Mouse (Mus musculus) splenic B cell, adult 2 months (primary cell): ENCODE measurements around the gene Ankrd11.

Experiments used
- DNase-seq: peaks from one replicate; pipeline ENCODE4 v3.0.0-alpha.2; 2011; ENCODE audit warnings: low read depth, low spot score
- H3K27me3 ChIP-seq: 2 replicates; pipeline ENCODE4 v1.6.1; 2012; ENCODE audit warnings: mild to moderate bottlenecking, low read length, moderate library complexity, mixed read lengths; ENCODE audit not compliant: control insufficient read depth, poor library complexity, insufficient read depth, severe bottlenecking
- H3K36me3 ChIP-seq: 2 replicates; pipeline ENCODE4 v1.6.1; 2012; ENCODE audit warnings: mild to moderate bottlenecking, low read length, moderate library complexity, mixed read lengths; ENCODE audit not compliant: control insufficient read depth, poor library complexity, insufficient read depth, severe bottlenecking

Ankrd11 gene

DNA sequence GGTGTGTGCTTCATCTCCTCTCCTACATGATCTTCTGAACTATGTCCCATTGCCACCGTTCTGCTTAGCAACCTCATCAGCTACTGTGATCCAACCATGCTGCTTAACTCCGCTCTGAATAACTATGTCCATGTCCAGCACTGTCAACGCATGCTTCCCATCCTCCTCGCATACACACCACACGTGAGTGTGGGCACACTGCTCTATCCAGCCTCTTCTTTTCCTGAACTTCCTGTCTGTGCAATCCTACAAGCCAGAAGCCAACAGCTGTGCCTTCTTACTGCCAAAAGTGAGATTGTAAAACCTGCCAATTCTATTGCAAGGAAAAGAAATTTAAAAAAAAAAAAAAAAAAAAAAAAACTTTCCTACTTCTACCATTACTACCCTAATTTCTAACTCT is 60.4 kb downstream of the Ankrd11 start:
- DNase-seq, result no peak

DNA sequence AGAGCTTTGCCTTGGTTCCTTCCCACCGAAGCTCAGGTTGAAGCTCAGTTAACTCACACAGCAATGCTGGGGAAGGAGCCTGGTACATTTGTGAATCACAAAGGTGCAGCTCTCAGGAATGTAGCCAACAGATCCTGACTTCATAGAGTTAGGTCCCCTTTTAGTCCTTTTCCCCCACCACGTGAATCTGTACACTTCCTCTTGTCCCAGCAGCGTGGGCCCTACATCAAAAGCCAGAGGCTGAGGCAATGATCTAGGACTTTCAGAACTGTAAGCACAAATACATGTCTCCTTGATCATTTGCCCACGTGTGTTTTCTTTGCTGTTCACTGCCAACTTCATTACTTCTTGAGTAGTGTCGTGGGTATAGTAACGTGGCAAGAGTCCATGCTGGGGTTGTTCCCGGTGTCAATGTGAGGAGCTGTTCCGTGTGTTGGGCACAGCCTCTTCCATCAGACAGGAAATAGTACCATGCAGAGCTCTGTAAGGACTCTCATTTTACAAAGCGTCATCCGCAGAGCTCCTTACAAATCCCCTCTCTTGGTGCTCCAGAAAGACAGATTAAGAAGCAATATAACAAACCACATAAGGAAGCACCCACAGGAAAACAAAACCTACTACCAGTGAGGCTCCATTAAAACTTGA is 62.1 kb downstream of the Ankrd11 start:
- no peak for DNase-seq
- Histone ChIP-seq H3K36me3 (no peaks in the 10 kb centered on the region), H3K27me3 (no peaks in the 10 kb centered on the region)

More for the DNA sequence above, 60.4 kb downstream of the Ankrd11 start:
- Histone ChIP-seq H3K36me3 (no peaks in the 10 kb centered on the region), H3K27me3 (no peaks in the 10 kb centered on the region)

DNA sequence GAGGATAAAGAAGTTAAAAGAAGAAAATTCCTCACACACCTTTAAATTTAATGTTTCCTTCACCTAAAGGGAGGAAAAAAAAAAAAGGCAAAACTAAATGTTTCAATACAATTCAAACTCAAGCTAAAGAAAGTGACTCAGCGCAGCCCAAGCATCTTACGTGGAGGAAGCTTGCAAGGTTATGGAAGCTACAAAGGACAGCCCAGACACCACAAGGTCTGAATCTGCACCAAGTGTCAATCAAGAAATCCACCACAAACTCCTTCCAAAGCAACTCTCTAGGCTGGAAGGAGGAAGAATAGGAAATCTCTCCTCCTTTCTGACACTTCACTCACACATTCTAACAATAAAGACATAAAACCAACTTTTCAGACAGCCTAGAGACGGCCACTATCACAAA is 62.7 kb downstream of the Ankrd11 start:
- DNase-seq, result no peak
- no peaks in the 10 kb centered on the region for H3K36me3 ChIP-seq
- no peaks in the 10 kb centered on the region for H3K27me3 ChIP-seq

DNA sequence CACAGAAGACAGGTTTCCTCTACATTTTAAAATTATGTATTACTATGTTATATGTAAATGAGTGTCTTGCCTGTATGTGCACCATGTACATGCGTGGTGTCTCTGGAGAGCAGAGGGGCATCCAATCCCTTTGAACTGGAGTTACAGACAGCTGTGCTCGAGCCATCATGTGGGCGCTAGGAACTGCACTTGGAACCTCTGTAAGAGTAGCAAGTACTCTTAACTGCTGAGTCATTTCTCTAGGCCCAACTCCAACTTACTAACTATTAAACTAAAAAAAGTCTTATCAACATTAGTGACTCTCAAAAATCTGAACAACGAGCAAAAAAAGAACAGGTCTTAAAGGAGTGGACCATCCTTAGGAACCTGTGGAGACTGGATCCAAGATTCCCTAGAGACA is 66.0 kb downstream of the Ankrd11 start:
- Histone ChIP-seq H3K36me3 (no peaks in the 10 kb centered on the region), H3K27me3 (no peaks in the 10 kb centered on the region)
- DNase-seq, result no peak

DNA sequence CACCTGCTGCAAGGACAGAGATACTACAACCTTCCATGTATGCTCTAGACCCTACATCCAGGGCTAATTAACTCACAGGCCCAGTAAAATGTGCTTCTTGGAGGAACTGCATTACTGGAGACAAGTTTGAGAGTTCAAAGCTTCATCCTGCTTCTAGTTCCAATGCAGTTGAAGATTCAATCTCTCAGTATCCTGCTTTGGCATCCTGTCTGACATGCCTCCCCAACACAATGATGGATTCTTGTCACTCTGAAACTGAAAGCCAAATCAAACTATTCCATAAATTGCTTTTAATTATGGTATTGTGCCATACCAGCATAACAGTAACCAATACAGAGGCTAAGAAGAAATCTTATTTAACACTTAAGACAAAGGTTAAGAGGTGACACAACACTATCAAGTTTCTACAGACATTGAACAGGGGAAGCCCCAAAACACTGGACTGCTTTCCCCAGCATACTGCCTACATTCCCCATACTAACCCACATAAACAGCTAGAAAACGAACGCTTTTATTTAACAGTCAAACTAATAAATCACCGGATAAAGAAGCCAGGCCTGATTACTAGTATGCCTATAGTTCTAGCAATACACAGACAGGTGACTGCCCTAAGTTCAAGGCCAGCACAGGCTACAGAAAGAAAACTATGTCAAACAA is 72.0 kb downstream of the Ankrd11 start:
- Histone ChIP-seq H3K27me3 (no peaks in the 10 kb centered on the region), H3K36me3 (peaks cover 6% of the 10 kb centered on the region; the same call in 1 of the 2 replicates)
- DNase-seq, result no peak

DNA sequence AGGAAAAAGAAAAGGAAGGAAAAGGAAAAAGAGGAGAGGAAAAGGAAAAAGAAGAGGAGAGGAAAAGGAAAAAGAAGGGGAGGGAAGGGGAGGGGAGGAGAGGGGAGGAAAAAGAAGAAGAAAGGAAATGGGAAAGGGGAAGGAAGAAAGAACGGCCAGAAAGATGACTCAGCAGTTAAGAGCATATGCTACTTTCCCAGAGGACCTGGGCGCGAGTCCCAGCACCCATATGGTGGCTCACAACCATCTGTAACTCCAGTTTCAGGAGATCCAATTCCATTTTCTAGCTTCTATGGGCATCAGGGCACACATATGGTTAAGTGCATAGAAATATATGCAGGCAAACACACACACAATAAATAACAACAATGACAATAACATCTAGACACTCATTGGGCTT is 73.9 kb downstream of the Ankrd11 start:
- peaks cover 6% of the 10 kb centered on the region; the same call in 1 of the 2 replicates for H3K36me3 ChIP-seq
- no peak for DNase-seq
- H3K27me3 ChIP-seq, result no peaks in the 10 kb centered on the region

DNA sequence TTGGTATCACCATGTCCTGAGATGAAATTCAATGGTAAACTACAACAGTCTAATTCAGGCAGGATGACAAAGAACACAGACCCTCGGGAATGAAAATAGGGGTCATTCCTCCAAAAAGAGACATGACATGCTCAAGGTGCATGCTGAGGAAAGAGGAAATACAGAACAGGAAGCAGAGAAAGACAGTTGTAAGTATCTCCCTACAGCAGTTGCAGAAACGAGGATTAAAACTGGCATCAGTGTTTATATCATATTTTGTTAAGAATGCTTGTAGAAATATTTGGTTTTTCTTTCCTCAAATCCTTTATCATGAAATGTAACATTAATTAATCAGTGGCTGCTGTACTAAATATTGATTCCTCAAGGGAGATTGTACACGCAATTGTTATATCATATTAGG is 75.4 kb downstream of the Ankrd11 start:
- Histone ChIP-seq H3K36me3 (peaks cover 6% of the 10 kb centered on the region; the same call in 1 of the 2 replicates), H3K27me3 (no peaks in the 10 kb centered on the region)
- no peak for DNase-seq

DNA sequence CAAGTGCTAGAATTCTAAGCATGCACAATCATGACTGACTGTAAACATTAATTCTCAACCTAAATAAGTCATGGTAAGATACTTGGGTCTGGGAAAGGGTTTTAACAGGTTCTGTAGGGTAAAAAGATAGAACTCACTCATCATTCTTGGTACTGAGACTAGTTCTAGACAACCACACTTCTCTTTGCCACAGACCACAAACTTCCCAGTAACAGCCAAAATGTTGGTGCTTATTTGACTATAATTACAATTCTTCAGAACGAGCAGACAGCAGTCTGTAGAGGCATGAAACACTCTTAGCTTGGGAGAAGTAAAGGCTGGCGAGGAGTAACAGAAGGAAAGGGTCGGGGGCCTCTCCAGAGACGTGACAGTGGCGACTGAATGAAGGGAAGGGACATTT is 80.0 kb downstream of the Ankrd11 start:
- DNase-seq, result no peak
- no peaks in the 10 kb centered on the region for H3K36me3 ChIP-seq

DNA sequence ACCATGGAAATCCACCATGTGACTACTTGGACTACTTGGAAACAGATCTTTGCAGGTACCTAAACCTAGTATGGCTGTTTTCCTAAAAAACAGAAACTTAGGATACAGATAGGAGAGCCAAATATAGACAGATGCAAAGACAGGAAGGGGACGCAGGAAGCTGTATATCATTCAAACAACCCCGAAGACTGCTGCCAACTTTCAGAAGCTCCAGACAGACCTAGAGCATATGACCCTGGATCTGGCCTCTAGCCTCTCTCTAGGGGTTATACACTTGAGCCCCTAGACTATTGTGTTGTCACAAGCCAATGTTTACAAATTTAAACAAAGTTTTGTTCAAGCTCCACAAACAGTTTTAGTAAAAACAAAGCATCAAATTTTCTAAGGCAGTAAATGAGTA is 80.6 kb downstream of the Ankrd11 start:
- no peak for DNase-seq
- Histone ChIP-seq H3K36me3 (no peaks in the 10 kb centered on the region), H3K27me3 (no peaks in the 10 kb centered on the region)

More for the DNA sequence above, 80.0 kb downstream of the Ankrd11 start:
- no peaks in the 10 kb centered on the region for H3K27me3 ChIP-seq

DNA sequence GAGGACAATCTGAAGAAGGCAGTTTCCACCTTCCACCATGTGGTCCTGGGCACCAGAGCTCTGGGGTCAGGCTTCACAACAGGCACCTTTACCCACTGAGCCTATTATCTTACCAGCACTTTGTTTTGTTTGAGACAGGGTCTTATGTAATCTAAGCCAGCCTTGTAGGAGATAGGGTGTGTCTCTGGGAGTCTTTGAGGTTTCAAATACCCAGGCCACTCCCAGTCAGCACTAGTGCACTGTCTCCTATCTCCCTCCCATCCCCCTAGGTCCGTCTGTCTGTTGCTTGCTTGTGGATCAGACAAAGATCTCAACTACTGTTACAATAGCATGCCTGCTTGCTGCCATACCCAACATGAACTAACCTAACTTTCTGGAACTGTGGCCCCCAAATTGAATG is 81.1 kb downstream of the Ankrd11 start:
- Histone ChIP-seq H3K27me3 (no peaks in the 10 kb centered on the region), H3K36me3 (no peaks in the 10 kb centered on the region)
- no peak for DNase-seq

DNA sequence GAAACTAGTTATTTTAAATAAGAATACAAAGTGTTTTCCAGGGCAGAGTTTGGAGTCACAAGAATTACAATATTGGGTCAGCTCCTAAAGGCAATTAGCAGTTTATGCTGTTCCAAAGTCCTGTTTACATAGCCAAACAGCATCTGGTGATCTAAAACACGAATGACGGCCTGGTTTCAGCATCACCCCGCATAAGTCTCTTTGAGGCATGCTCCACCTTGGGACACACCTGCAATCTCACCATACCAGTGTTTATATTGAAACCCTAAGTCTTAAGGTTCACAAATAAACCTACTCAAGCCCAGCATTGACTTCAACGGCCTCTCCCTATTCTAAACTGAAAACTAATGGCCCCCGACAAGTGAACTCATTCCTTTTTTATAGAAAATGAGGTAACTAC is 81.8 kb downstream of the Ankrd11 start:
- no peak for DNase-seq
- Histone ChIP-seq H3K36me3 (no peaks in the 10 kb centered on the region), H3K27me3 (no peaks in the 10 kb centered on the region)

DNA sequence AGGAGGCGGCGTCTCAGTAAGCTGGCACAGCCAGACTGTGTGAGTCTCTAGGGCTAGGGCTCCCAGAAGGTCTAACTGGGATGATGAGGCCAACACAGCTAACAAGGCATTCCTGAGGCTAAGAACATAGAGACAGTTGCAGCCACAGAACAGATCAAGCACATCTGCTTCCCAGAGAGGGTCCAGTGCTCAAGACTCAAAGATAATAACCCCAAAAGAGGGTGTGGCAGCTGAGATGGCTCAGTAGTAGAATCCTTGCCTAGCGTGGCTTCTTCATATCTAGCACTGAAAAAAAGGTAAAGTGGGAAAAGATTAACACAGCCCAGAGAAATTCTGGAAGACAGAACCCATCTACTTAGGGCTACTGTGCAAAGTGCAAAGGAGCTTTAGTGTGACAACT is 86.1 kb downstream of the Ankrd11 start:
- DNase-seq, result no peak
- Histone ChIP-seq H3K36me3 (no peaks in the 10 kb centered on the region), H3K27me3 (no peaks in the 10 kb centered on the region)

DNA sequence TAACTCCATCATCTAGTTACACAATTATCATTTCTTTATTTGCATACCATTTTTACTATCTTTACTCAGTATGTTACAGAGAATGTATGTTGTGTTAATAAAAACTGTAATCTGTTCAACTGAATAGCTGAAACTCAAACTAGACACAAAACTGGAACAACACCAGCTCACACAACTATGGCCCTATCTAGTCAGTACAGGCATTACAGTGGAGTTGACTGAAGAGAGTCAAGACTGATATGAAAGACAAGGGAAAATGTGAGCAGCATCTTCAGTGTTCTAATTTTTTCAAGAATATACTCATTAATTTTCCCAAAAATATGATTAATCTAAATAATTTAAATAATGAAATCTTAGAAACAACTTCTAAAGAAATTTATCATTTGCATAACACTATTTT is 86.9 kb downstream of the Ankrd11 start:
- no peaks in the 10 kb centered on the region for H3K27me3 ChIP-seq
- no peaks in the 10 kb centered on the region for H3K36me3 ChIP-seq
- DNase-seq, result no peak

DNA sequence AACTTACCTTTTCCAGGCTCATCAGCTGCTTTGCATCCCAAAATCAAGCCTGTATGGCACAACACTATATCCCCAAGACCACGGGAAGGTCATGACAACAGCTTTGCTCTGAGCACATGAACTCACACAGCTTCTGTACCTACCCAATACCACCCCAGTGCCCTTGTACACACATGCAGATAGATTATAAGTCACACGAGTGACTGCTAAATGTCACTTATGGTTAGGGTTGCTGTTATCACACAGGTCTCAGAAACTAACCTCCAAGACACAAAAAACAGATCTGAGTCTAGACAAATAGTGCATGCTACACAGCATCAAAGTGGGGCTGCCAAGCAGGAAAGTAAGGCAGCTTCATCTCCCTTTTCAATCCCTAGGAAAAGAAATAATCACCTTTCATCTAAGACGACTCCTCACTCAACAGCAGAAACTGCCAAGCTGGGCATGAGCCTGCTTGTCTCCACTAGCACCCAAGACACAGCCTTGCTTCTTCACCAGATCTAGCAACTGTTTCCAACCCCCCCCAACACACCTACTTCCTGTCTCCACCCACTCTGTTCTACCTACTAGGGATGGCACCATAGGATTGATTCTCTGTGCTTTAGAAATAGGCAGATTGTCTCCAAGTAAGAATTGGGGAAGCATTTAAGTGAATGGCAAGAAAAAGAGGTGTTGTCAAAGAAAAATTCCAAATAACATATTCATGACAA is 87.8 kb downstream of the Ankrd11 start:
- DNase-seq, result peak; percentile 51
- Histone ChIP-seq H3K36me3 (no peaks in the 10 kb centered on the region), H3K27me3 (no peaks in the 10 kb centered on the region)

DNA sequence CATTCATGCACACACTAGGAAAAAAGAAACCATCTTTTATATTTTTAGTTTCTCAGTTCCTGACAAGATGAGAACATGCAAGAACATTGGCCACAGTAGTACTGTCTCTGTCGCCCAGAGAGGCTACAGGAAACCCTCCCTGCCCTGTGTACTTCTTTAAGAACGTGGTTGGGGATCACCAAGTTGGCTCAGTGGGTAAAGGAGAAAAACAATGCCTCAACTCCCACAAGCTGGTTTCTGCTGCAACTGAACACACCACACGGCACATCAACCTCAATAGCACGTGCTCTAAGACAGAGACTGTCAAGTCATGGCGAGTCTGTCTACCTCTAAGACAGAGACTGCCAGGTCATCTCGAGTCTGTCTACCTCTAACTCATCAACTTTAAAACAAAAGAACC is 89.0 kb downstream of the Ankrd11 start:
- H3K27me3 ChIP-seq, result no peaks in the 10 kb centered on the region
- DNase-seq, result no peak
- no peaks in the 10 kb centered on the region for H3K36me3 ChIP-seq
